31 mouse cellular contexts compared by ENCODE assay signal in the genomic region with DNA sequence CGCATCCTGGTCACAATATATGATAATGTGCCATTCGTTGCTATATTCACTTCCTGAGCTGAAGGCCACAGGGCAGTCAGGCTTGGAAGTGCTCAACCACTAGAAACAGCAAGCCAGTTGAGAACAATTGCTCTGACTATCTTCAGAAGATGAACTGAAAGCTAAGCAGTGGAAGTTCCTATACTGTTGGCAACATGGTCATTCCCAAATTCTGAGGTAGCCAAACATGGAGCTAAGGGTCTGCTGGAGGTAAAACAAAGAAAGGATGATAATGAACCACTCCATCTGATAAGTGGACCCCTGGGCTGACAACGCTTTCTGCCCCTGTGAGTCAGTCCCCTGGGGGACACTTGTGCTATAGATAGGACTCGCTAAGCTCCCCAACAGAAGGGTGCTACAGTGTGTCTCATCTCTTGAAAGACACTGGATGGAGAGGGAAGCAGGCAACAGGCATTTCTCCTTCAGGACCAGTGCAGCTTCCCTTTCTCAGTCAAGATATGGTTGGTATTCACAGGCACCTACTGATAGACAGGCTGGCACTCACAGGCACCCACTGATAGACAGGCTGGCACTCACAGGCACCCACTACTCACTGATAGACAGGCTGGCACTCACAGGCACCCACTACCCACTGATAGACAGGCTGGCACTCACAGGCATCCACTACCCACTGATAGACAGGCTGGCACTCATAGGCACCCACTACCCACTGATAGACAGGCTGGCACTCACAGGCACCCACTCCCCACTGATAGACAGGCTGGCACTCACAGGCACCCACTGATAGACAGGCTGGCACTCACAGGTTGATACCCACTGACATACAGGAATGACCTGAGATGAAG. TPM values are rescaled to one million over a fixed set of nuclear protein-coding genes. Genes with fewer than 3 reads are reported as not detected.
A peak's percentile ranks its signal among the peaks of the same experiment; 100 is the strongest.
DNase-seq lines count a peak whose midpoint lies in the region; ATAC-seq and TF ChIP-seq lines count a peak whose summit lies in the region.
"Had no signal": no experiment of that assay in that cellular context is flagged by ENCODE, and none has a peak within 500 bp of the region (broad histone marks: within the 10 kb centered on the region; RNA-seq: fewer than 3 reads in every experiment).

No protein-coding gene starts in this region.

- no peak overlapping the region for H3K4me2 ChIP-seq in forebrain, embryonic 15.5 days (replicated peaks)
- no peak overlapping the region for H3K4me2 ChIP-seq in forebrain, embryonic 12.5 days
- H3K4me2 ChIP-seq in heart, embryonic 12.5 days, result no peak overlapping the region
- H3K4me2 ChIP-seq in midbrain, postnatal 0 days (ENCODE audit: low read depth, low read length, poor library complexity, severe bottlenecking), result no peak overlapping the region
- no peak overlapping the region for H3K4me2 ChIP-seq in midbrain, embryonic 15.5 days
- H3K4me2 ChIP-seq: embryonic facial prominence, embryonic 12.5 days; embryonic facial prominence, embryonic 15.5 days; heart, embryonic 11.5 days; heart, embryonic 15.5 days; hindbrain, embryonic 13.5 days; intestine, embryonic 15.5 days had no signal

- no peaks in the 10 kb centered on the region for H3K36me3 ChIP-seq in forebrain, embryonic 15.5 days
- H3K36me3 ChIP-seq in forebrain, embryonic 12.5 days (replicated peaks), result no peaks in the 10 kb centered on the region
- H3K36me3 ChIP-seq in heart, embryonic 12.5 days, result peaks cover 5% of the 10 kb centered on the region; the same call in 1 of the 2 replicates
- H3K36me3 ChIP-seq in midbrain, postnatal 0 days (ENCODE audit: insufficient read depth, low read length), result no peaks in the 10 kb centered on the region
- H3K36me3 ChIP-seq in midbrain, embryonic 15.5 days (replicated peaks), result no peaks in the 10 kb centered on the region
- H3K36me3 ChIP-seq: embryonic facial prominence, embryonic 12.5 days; embryonic facial prominence, embryonic 15.5 days; heart, embryonic 15.5 days; hindbrain, embryonic 13.5 days; intestine, embryonic 15.5 days had no signal

- H3K4me3 ChIP-seq in forebrain, embryonic 15.5 days, result no peak overlapping the region
- H3K4me3 ChIP-seq in forebrain, embryonic 12.5 days (replicated peaks), result no peak overlapping the region
- H3K4me3 ChIP-seq in heart, embryonic 12.5 days, result no peak overlapping the region
- H3K4me3 ChIP-seq in midbrain, postnatal 0 days (ENCODE audit: low read depth, low read length), result no peak overlapping the region
- H3K4me3 ChIP-seq in midbrain, embryonic 15.5 days, result no peak overlapping the region
- H3K4me3 ChIP-seq: embryonic facial prominence, embryonic 12.5 days; embryonic facial prominence, embryonic 15.5 days; heart, embryonic 15.5 days; hindbrain, embryonic 10.5 days; hindbrain, embryonic 13.5 days; intestine, embryonic 15.5 days had no signal

- no peak for TF ChIP-seq CTCF in midbrain, postnatal 0 days (IDR thresholded peaks at IDR 0.05)

- WGBS in forebrain, embryonic 15.5 days, result 85% methylated on average over 4 of the region's 4 CpGs
- WGBS in forebrain, embryonic 12.5 days, result 88% methylated on average over 4 of the region's 4 CpGs
- 59% methylated on average over 4 of the region's 4 CpGs for WGBS in heart, embryonic 12.5 days
- 77% methylated on average over 4 of the region's 4 CpGs for WGBS in midbrain, postnatal 0 days
- WGBS in midbrain, embryonic 15.5 days, result 80% methylated on average over 4 of the region's 4 CpGs

- H3K27me3 ChIP-seq in forebrain, embryonic 15.5 days, result no peaks in the 10 kb centered on the region
- no peaks in the 10 kb centered on the region for H3K27me3 ChIP-seq in forebrain, embryonic 12.5 days
- no peaks in the 10 kb centered on the region for H3K27me3 ChIP-seq in heart, embryonic 12.5 days (replicated peaks)
- H3K27me3 ChIP-seq in midbrain, postnatal 0 days (ENCODE audit: insufficient read depth, low read length), result no peaks in the 10 kb centered on the region
- H3K27me3 ChIP-seq in midbrain, embryonic 15.5 days (replicated peaks), result no peaks in the 10 kb centered on the region
- H3K27me3 ChIP-seq: embryonic facial prominence, embryonic 12.5 days; embryonic facial prominence, embryonic 15.5 days; heart, embryonic 15.5 days; hindbrain, embryonic 13.5 days; intestine, embryonic 15.5 days had no signal

- DNase-seq in cerebellum, postnatal 10 days, result peak; percentile 60 to 71
- no peak for DNase-seq in cerebellum, postnatal 36 days
- DNase-seq in heart, adult 11 months, result peak; percentile 64
- DNase-seq in midbrain, postnatal 0 days (ENCODE audit: low spot score), result peak; percentile 24
- DNase-seq: adrenal gland, adult 8-10 months; adrenal gland, postnatal 25 days; cerebellum, adult 2 months; cerebellum, adult 9-11 months; gastrocnemius, postnatal 10 days; gastrocnemius, postnatal 36 days; heart, postnatal 10 days; heart, postnatal 36 days; kidney, adult 11 months had no signal

- no peaks in the 10 kb centered on the region for H3K4me1 ChIP-seq in forebrain, embryonic 15.5 days
- no peaks in the 10 kb centered on the region for H3K4me1 ChIP-seq in forebrain, embryonic 12.5 days
- H3K4me1 ChIP-seq in heart, embryonic 12.5 days (replicated peaks), result peaks cover 14% of the 10 kb centered on the region
- H3K4me1 ChIP-seq in midbrain, postnatal 0 days (ENCODE audit: insufficient read depth, low read length), result no peaks in the 10 kb centered on the region
- no peaks in the 10 kb centered on the region for H3K4me1 ChIP-seq in midbrain, embryonic 15.5 days
- H3K4me1 ChIP-seq: embryonic facial prominence, embryonic 12.5 days; embryonic facial prominence, embryonic 15.5 days; heart, embryonic 15.5 days; hindbrain, embryonic 10.5 days; hindbrain, embryonic 13.5 days; intestine, embryonic 15.5 days had no signal

- no peak overlapping the region for H3K27ac ChIP-seq in forebrain, embryonic 15.5 days (replicated peaks)
- no peak overlapping the region for H3K27ac ChIP-seq in forebrain, embryonic 12.5 days
- no peak overlapping the region for H3K27ac ChIP-seq in heart, embryonic 12.5 days (ENCODE audit: poor library complexity, severe bottlenecking)
- no peak overlapping the region for H3K27ac ChIP-seq in midbrain, postnatal 0 days (ENCODE audit: low read depth, low read length)
- no peak overlapping the region for H3K27ac ChIP-seq in midbrain, embryonic 15.5 days
- H3K27ac ChIP-seq: embryonic facial prominence, embryonic 12.5 days; embryonic facial prominence, embryonic 15.5 days; heart, embryonic 15.5 days; hindbrain, embryonic 10.5 days; hindbrain, embryonic 13.5 days; intestine, embryonic 15.5 days had no signal

- no peaks in the 10 kb centered on the region for H3K9me3 ChIP-seq in forebrain, embryonic 15.5 days
- H3K9me3 ChIP-seq in forebrain, embryonic 12.5 days, result no peaks in the 10 kb centered on the region
- H3K9me3 ChIP-seq in heart, embryonic 12.5 days (replicated peaks), result no peaks in the 10 kb centered on the region
- H3K9me3 ChIP-seq in midbrain, postnatal 0 days (ENCODE audit: low read length), result no peaks in the 10 kb centered on the region
- no peaks in the 10 kb centered on the region for H3K9me3 ChIP-seq in midbrain, embryonic 15.5 days
- H3K9me3 ChIP-seq: embryonic facial prominence, embryonic 12.5 days; embryonic facial prominence, embryonic 15.5 days; heart, embryonic 15.5 days; hindbrain, embryonic 10.5 days; hindbrain, embryonic 13.5 days; intestine, embryonic 15.5 days had no signal

- 0 out of 2 replicates have a peak, but pooled peaks have one; percentile 19 for ATAC-seq in forebrain, embryonic 15.5 days (replicated peaks)
- no peak for ATAC-seq in forebrain, embryonic 12.5 days (ENCODE audit: low FRiP score)
- ATAC-seq in heart, embryonic 12.5 days (ENCODE audit: insufficient number of reproducible peaks, low FRiP score), result no peak
- no peak for ATAC-seq in midbrain, postnatal 0 days (ENCODE audit: low FRiP score)
- ATAC-seq in midbrain, embryonic 15.5 days (replicated peaks), result no peak
- ATAC-seq: activated CD4-positive, CD25-positive, alpha-beta regulatory T cell, adult 4 months; hindbrain, embryonic 16.5 days; intestine, embryonic 15.5 days had no signal

- H3K9ac ChIP-seq in forebrain, embryonic 15.5 days (replicated peaks), result no peak overlapping the region
- no peak overlapping the region for H3K9ac ChIP-seq in forebrain, embryonic 12.5 days
- H3K9ac ChIP-seq in heart, embryonic 12.5 days, result no peak overlapping the region
- no peak overlapping the region for H3K9ac ChIP-seq in midbrain, postnatal 0 days (replicated peaks; ENCODE audit: low read length, poor library complexity, severe bottlenecking)
- H3K9ac ChIP-seq in midbrain, embryonic 15.5 days, result no peak overlapping the region
- H3K9ac ChIP-seq: embryonic facial prominence, embryonic 12.5 days; embryonic facial prominence, embryonic 15.5 days; heart, embryonic 15.5 days; hindbrain, embryonic 13.5 days; intestine, embryonic 15.5 days had no signal

RNA-seq across cellular contexts. Expression of gene Stoml3, which starts 26.0 kb away (rescaled TPM):
- not detected in 2 replicates for polyA plus RNA-seq in forebrain, embryonic 15.5 days (2015; fragmentation: Nextera tagmentation; extraction: Ambion mirVana)
- not detected in 2 replicates for polyA plus RNA-seq in forebrain, embryonic 12.5 days (2016; fragmentation: Nextera tagmentation; extraction: Ambion mirVana)
- polyA plus RNA-seq in heart, embryonic 12.5 days (2016; fragmentation: Nextera tagmentation; extraction: Ambion mirVana), result not detected in 2 replicates
- total RNA-seq in midbrain, postnatal 0 days (2014; rRNA removed), result 0.14 and 0.93 TPM in 2 replicates
- 0.38 TPM in 1 of 2 replicates, not detected in the other for polyA plus RNA-seq in midbrain, postnatal 0 days (2015; fragmentation: Nextera tagmentation; extraction: Ambion mirVana)
- polyA plus RNA-seq in midbrain, embryonic 15.5 days (2015; fragmentation: Nextera tagmentation; extraction: Ambion mirVana), result not detected in 2 replicates
- total RNA-seq: adrenal gland, adult 8-10 months; adrenal gland, postnatal 25 days; common myeloid progenitor, adult 5-6 weeks; ES-E14; gastrocnemius, adult 18-20 months; gastrocnemius, postnatal 10 days; gastrocnemius, postnatal 36 days; granulocyte monocyte progenitor cell, adult 5-6 weeks; heart, adult 8-10 months; heart, postnatal 10 days; heart, postnatal 36 days had no signal
- polyA plus RNA-seq: activated CD4-positive, CD25-positive, alpha-beta regulatory T cell, adult 4 months; embryonic facial prominence, embryonic 12.5 days; heart, embryonic 15.5 days; hindbrain, embryonic 10.5 days; hindbrain, embryonic 13.5 days; hindbrain, embryonic 16.5 days had no signal

RNA-seq across cellular contexts. Expression of gene Proser1, which starts 51.0 kb away (rescaled TPM):
- 29.4 and 31.6 TPM in 2 replicates for polyA plus RNA-seq in forebrain, embryonic 15.5 days (2015; fragmentation: Nextera tagmentation; extraction: Ambion mirVana)
- polyA plus RNA-seq in forebrain, embryonic 12.5 days (2016; fragmentation: Nextera tagmentation; extraction: Ambion mirVana), result 29.4 and 31.2 TPM in 2 replicates
- polyA plus RNA-seq in heart, embryonic 12.5 days (2016; fragmentation: Nextera tagmentation; extraction: Ambion mirVana), result 15.3 and 19.6 TPM in 2 replicates
- total RNA-seq in midbrain, postnatal 0 days (2014; rRNA removed), result 4.6 and 4.9 TPM in 2 replicates
- 10.7 and 15.1 TPM in 2 replicates for polyA plus RNA-seq in midbrain, postnatal 0 days (2015; fragmentation: Nextera tagmentation; extraction: Ambion mirVana)
- 22.9 and 23.2 TPM in 2 replicates for polyA plus RNA-seq in midbrain, embryonic 15.5 days (2015; fragmentation: Nextera tagmentation; extraction: Ambion mirVana)

RNA-seq across cellular contexts. Expression of gene Nhlrc3, which starts 51.3 kb away (rescaled TPM):
- 9.7 and 9.8 TPM in 2 replicates for polyA plus RNA-seq in forebrain, embryonic 15.5 days (2015; fragmentation: Nextera tagmentation; extraction: Ambion mirVana)
- 13.3 and 13.8 TPM in 2 replicates for polyA plus RNA-seq in forebrain, embryonic 12.5 days (2016; fragmentation: Nextera tagmentation; extraction: Ambion mirVana)
- polyA plus RNA-seq in heart, embryonic 12.5 days (2016; fragmentation: Nextera tagmentation; extraction: Ambion mirVana), result 9.2 and 9.7 TPM in 2 replicates
- total RNA-seq in midbrain, postnatal 0 days (2014; rRNA removed), result 13.1 and 16.9 TPM in 2 replicates
- 8.0 and 9.0 TPM in 2 replicates for polyA plus RNA-seq in midbrain, postnatal 0 days (2015; fragmentation: Nextera tagmentation; extraction: Ambion mirVana)
- 9.3 and 11.6 TPM in 2 replicates for polyA plus RNA-seq in midbrain, embryonic 15.5 days (2015; fragmentation: Nextera tagmentation; extraction: Ambion mirVana)

Comparison
In these comparisons a context has a peak if more than half of its experiments do, and no peak if none do; other contexts are left out.
1. DNase-seq: peak in cerebellum, postnatal 10 days (2 of 2), heart, adult 11 months (single experiment) and midbrain, postnatal 0 days (single experiment); none in cerebellum, postnatal 36 days (0 of 2).